Mouse (Mus musculus) embryonic stem cell, embryonic (primary cell): ENCODE results near the gene B3gnt2.

Experiments
- CTCF ChIA-PET, 4 experiments: fragments of 300-600 bp in 2 of 4; fragments of 350-600 bp in 2 of 4; sonication (Branson Sonifier 250); formaldehyde crosslinking; loops; one replicate each; lab custom pipeline; 2022; ENCODE audit warnings: inconsistent platforms in 2 of 4; lab: Charles Lee
- POLR2A ChIA-PET, 4 experiments: fragments of 300-600 bp in 2 of 4; fragments of 350-600 bp in 2 of 4; sonication (Branson Sonifier 250); formaldehyde crosslinking; loops; one replicate each; lab custom pipeline; 2022; ENCODE audit warnings: antibody characterized with exemption in 4 of 4, inconsistent platforms in 1 of 4; lab: Charles Lee

The B3gnt2 gene

GRCm38 (mm10) chr11:22860335-22861227, at the start of gene B3gnt2:
TSS of gene B3gnt2 (minus strand) at chr11:22860961.
- CTCF ChIA-PET, result interaction anchor here in 3 of 4 experiments (0.6 to 2.3 kb wide), 11 partner anchors 9 to 109 kb away, joined by 3 to 16 read pairs (median 4); no protein-coding TSS in a partner anchor
- POLR2A ChIA-PET, result interaction anchor here (0.6 to 15.3 kb wide), 77 partner anchors 8 to 1280 kb away, joined by 3 to 437 read pairs (median 4); partner anchors contain the start of genes Cct4 (in 1 of the 4) and Fam161a (in 1 of the 4)

- ChIA-PET CTCF (no interaction called here), POLR2A (interaction anchor here in 3 of 4 experiments (0.5 to 2.9 kb wide), 8 partner anchors 9 to 261 kb away, joined by 3 to 16 read pairs (median 3); partner anchors contain the start of gene B3gnt2 (in 1 of the 3))
These were observed 45.7 kb upstream of the B3gnt2 start for GRCm38 (mm10) chr11:22906453-22906865.

- ChIA-PET CTCF (interaction anchor here in 1 of 4 experiments (0.6 kb wide), 1 partner anchor 282 kb away, joined by 3 read pairs; no protein-coding TSS in a partner anchor), POLR2A (interaction anchor here in 2 of 4 experiments (0.6 to 2.0 kb wide), 3 partner anchors 22 to 44 kb away, joined by 4 to 7 read pairs (median 5); partner anchors contain the start of gene B3gnt2 (in 1 of the 2))
These were observed 42.2 kb upstream of the B3gnt2 start for GRCm38 (mm10) chr11:22902923-22903322.

GRCm38 (mm10) chr11:22900041-22900440, 39.3 kb upstream of the B3gnt2 start:
- ChIA-PET CTCF (interaction anchor here in 2 of 4 experiments (1.1 to 1.2 kb wide), 3 partner anchors 56 to 82 kb away, joined by 3 to 11 read pairs (median 4); partner anchors contain the start of genes Commd1 (in 1 of the 2) and Gm28048 (in 1 of the 2)), POLR2A (interaction anchor here in 3 of 4 experiments (0.6 to 1.5 kb wide), 5 partner anchors 13 to 800 kb away, joined by 3 to 14 read pairs (median 4); no protein-coding TSS in a partner anchor)

GRCm38 (mm10) chr11:22897642-22898041, 36.9 kb upstream of the B3gnt2 start:
- POLR2A ChIA-PET, result interaction anchor here in 1 of 4 experiments (1.0 to 4.0 kb wide), 5 partner anchors 9 to 62 kb away, joined by 3 to 17 read pairs (median 3); partner anchors contain the start of gene B3gnt2
- CTCF ChIA-PET, result no interaction called here

- ChIA-PET CTCF (no interaction called here), POLR2A (interaction anchor here in 1 of 4 experiments (1.0 to 4.0 kb wide), 5 partner anchors 9 to 63 kb away, joined by 3 to 17 read pairs (median 3); partner anchors contain the start of gene B3gnt2)
These were observed 36.4 kb upstream of the B3gnt2 start for GRCm38 (mm10) chr11:22897127-22897526.

GRCm38 (mm10) chr11:22893075-22893474, 32.3 kb upstream of the B3gnt2 start:
- POLR2A ChIA-PET, result no interaction called here

GRCm38 (mm10) chr11:22892466-22892865, 31.7 kb upstream of the B3gnt2 start:
- ChIA-PET CTCF (no interaction called here), POLR2A (interaction anchor here in 2 of 4 experiments (0.5 to 1.9 kb wide), 3 partner anchors 24 to 56 kb away, joined by 3 to 5 read pairs (median 3); no protein-coding TSS in a partner anchor)

More at GRCm38 (mm10) chr11:22893075-22893474, 32.3 kb upstream of the B3gnt2 start:
- CTCF ChIA-PET, result no interaction called here

- ChIA-PET POLR2A (interaction anchor here (0.5 to 1.9 kb wide), 7 partner anchors 24 to 271 kb away, joined by 3 to 5 read pairs (median 3); no protein-coding TSS in a partner anchor), CTCF (no interaction called here)
These were observed 31.1 kb upstream of the B3gnt2 start for GRCm38 (mm10) chr11:22891876-22892275.

- ChIA-PET CTCF (no interaction called here), POLR2A (interaction anchor here in 3 of 4 experiments (0.8 to 1.9 kb wide), 7 partner anchors 16 to 270 kb away, joined by 3 to 5 read pairs (median 3); no protein-coding TSS in a partner anchor)
These were observed 30.5 kb upstream of the B3gnt2 start for GRCm38 (mm10) chr11:22891242-22891641.

GRCm38 (mm10) chr11:22889224-22889623, 28.5 kb upstream of the B3gnt2 start:
- CTCF ChIA-PET, result no interaction called here
- POLR2A ChIA-PET, result no interaction called here

- ChIA-PET CTCF (no interaction called here), POLR2A (interaction anchor here in 2 of 4 experiments (0.7 to 2.0 kb wide), 4 partner anchors 11 to 27 kb away, joined by 3 to 4 read pairs (median 4); no protein-coding TSS in a partner anchor)
These were observed 26.2 kb upstream of the B3gnt2 start for GRCm38 (mm10) chr11:22886991-22887390.

- CTCF ChIA-PET, result interaction anchor here in 1 of 4 experiments (0.6 kb wide), 2 partner anchors 25 to 108 kb away, joined by 3 to 5 read pairs; no protein-coding TSS in a partner anchor
- POLR2A ChIA-PET, result no interaction called here
These were observed 24.6 kb upstream of the B3gnt2 start for GRCm38 (mm10) chr11:22885350-22885749.

- ChIA-PET POLR2A (interaction anchor here in 1 of 4 experiments (0.8 to 1.0 kb wide), 2 partner anchors 11 to 19 kb away, joined by 3 read pairs; no protein-coding TSS in a partner anchor), CTCF (no interaction called here)
These were observed 22.9 kb upstream of the B3gnt2 start for GRCm38 (mm10) chr11:22883676-22884075.

GRCm38 (mm10) chr11:22882926-22883325, 22.2 kb upstream of the B3gnt2 start:
- CTCF ChIA-PET, result no interaction called here

GRCm38 (mm10) chr11:22880383-22881172, 19.8 kb upstream of the B3gnt2 start:
- POLR2A ChIA-PET, result interaction anchor here in 3 of 4 experiments (0.5 to 2.2 kb wide), 6 partner anchors 20 to 81 kb away, joined by 3 to 10 read pairs (median 4); partner anchors contain the start of gene B3gnt2 (in 1 of the 3)
- CTCF ChIA-PET, result interaction anchor here in 1 of 4 experiments (1.1 kb wide), 1 partner anchor 9 kb away, joined by 3 read pairs; no protein-coding TSS in a partner anchor

More at GRCm38 (mm10) chr11:22882926-22883325, 22.2 kb upstream of the B3gnt2 start:
- POLR2A ChIA-PET, result interaction anchor here in 1 of 4 experiments (1.3 kb wide), 1 partner anchor 25 kb away, joined by 3 read pairs; no protein-coding TSS in a partner anchor

GRCm38 (mm10) chr11:22879645-22880044, 18.9 kb upstream of the B3gnt2 start:
- POLR2A ChIA-PET, result interaction anchor here in 2 of 4 experiments (0.6 to 2.2 kb wide), 3 partner anchors 19 to 253 kb away, joined by 4 to 10 read pairs (median 4); partner anchors contain the start of gene B3gnt2 (in 1 of the 2)
- CTCF ChIA-PET, result interaction anchor here in 1 of 4 experiments (0.6 kb wide), 1 partner anchor 291 kb away, joined by 4 read pairs; no protein-coding TSS in a partner anchor
